Mouse (Mus musculus) E14TG2a.4 (cell line): ENCODE measurements around the gene Rap1b.

Source experiments
- H3K27me3 ChIP-seq: 2 replicates; pipeline ENCODE4 v1.6.1; 2014; ENCODE audit warnings: low read length, control low read depth; ENCODE audit not compliant: insufficient read depth
- H3K36me3 ChIP-seq: 2 replicates; pipeline ENCODE4 v1.6.1; 2014; ENCODE audit warnings: low read length, control low read depth; ENCODE audit not compliant: insufficient read depth
- H3K4me1 ChIP-seq: replicated peaks from 2 replicates; pipeline ENCODE4 v1.6.1; 2014; ENCODE audit warnings: low read depth, low read length, control low read depth
- H3K4me3 ChIP-seq: replicated peaks from 2 replicates; pipeline ENCODE4 v1.5.1; 2014; ENCODE audit warnings: mild to moderate bottlenecking, low read length
- H3K9me3 ChIP-seq: 2 replicates; pipeline ENCODE4 v1.6.1; 2014; ENCODE audit warnings: low read length, control low read depth
- CTCF ChIP-seq: conservative IDR thresholded peaks from 2 replicates; pipeline ENCODE4 v1.5.1; 2014; ENCODE audit warnings: low read length
- NANOG ChIP-seq: IDR thresholded peaks from 2 replicates; pipeline ENCODE4 v1.6.1; 2014; ENCODE audit warnings: borderline replicate concordance, low read length, mixed read lengths
- POU5F1 ChIP-seq: IDR thresholded peaks from 2 replicates; pipeline ENCODE4 v1.6.1; 2014; ENCODE audit warnings: low read length, borderline replicate concordance

Rap1b gene

GRCm38 (mm10) chr10:117780306-117780911 lies 65.4 kb downstream of the Rap1b start:
- no peaks in the 10 kb centered on the region for H3K27me3 ChIP-seq
- TF ChIP-seq CTCF (no peak), POU5F1 (no peak), NANOG (no peak)
- H3K36me3 ChIP-seq = peaks cover 97% of the 10 kb centered on the region
- no peaks in the 10 kb centered on the region for H3K9me3 ChIP-seq
- no peak overlapping the region for H3K4me3 ChIP-seq
- peaks cover 20% of the 10 kb centered on the region for H3K4me1 ChIP-seq

- peaks cover 20% of the 10 kb centered on the region for H3K4me1 ChIP-seq
- H3K9me3 ChIP-seq = no peaks in the 10 kb centered on the region
- TF ChIP-seq NANOG (no peak), CTCF (no peak), POU5F1 (no peak)
- H3K36me3 ChIP-seq = peaks cover 97% of the 10 kb centered on the region
- H3K4me3 ChIP-seq = no peak overlapping the region
- no peaks in the 10 kb centered on the region for H3K27me3 ChIP-seq
Measured at GRCm38 (mm10) chr10:117779581-117780305, 66.1 kb downstream of the Rap1b start.

GRCm38 (mm10) chr10:117778951-117779350 lies 66.9 kb downstream of the Rap1b start:
- Histone ChIP-seq H3K27me3 (no peaks in the 10 kb centered on the region), H3K36me3 (peaks cover 98% of the 10 kb centered on the region), H3K4me3 (no peak overlapping the region), H3K9me3 (no peaks in the 10 kb centered on the region), H3K4me1 (peaks cover 20% of the 10 kb centered on the region)
- TF ChIP-seq POU5F1 (no peak), CTCF (no peak), NANOG (no peak)

- H3K9me3 ChIP-seq = no peaks in the 10 kb centered on the region
- H3K27me3 ChIP-seq = no peaks in the 10 kb centered on the region
- peaks cover 98% of the 10 kb centered on the region for H3K36me3 ChIP-seq
- H3K4me3 ChIP-seq = no peak overlapping the region
- TF ChIP-seq CTCF (no peak), NANOG (no peak), POU5F1 (no peak)
- peaks cover 20% of the 10 kb centered on the region for H3K4me1 ChIP-seq
Measured at GRCm38 (mm10) chr10:117778328-117778910, 67.4 kb downstream of the Rap1b start.

GRCm38 (mm10) chr10:117777501-117778327 lies 68.1 kb downstream of the Rap1b start:
- TF ChIP-seq CTCF (no peak), POU5F1 (no peak), NANOG (no peak)
- peaks cover 20% of the 10 kb centered on the region for H3K4me1 ChIP-seq
- H3K9me3 ChIP-seq = no peaks in the 10 kb centered on the region
- H3K4me3 ChIP-seq = no peak overlapping the region
- H3K27me3 ChIP-seq = no peaks in the 10 kb centered on the region
- H3K36me3 ChIP-seq = peaks cover 98% of the 10 kb centered on the region

GRCm38 (mm10) chr10:117777103-117777470 lies 68.7 kb downstream of the Rap1b start:
- H3K4me1 ChIP-seq = peaks cover 20% of the 10 kb centered on the region
- no peaks in the 10 kb centered on the region for H3K9me3 ChIP-seq
- H3K27me3 ChIP-seq = no peaks in the 10 kb centered on the region
- H3K36me3 ChIP-seq = peaks cover 98% of the 10 kb centered on the region
- no peak overlapping the region for H3K4me3 ChIP-seq
- TF ChIP-seq POU5F1 (no peak), CTCF (no peak), NANOG (no peak)

GRCm38 (mm10) chr10:117776281-117777102 lies 69.3 kb downstream of the Rap1b start:
- Histone ChIP-seq H3K36me3 (peaks cover 98% of the 10 kb centered on the region), H3K4me1 (peaks cover 20% of the 10 kb centered on the region), H3K4me3 (no peak overlapping the region), H3K9me3 (no peaks in the 10 kb centered on the region), H3K27me3 (no peaks in the 10 kb centered on the region)
- TF ChIP-seq CTCF = no peak
- TF ChIP-seq NANOG = no peak
- TF ChIP-seq POU5F1 = no peak

GRCm38 (mm10) chr10:117775401-117776144 lies 70.3 kb downstream of the Rap1b start:
- H3K36me3 ChIP-seq = peaks cover 98% of the 10 kb centered on the region

More at GRCm38 (mm10) chr10:117775401-117776144, 70.3 kb downstream of the Rap1b start:
- no peak for TF ChIP-seq NANOG
- no peak for TF ChIP-seq POU5F1
- TF ChIP-seq CTCF = no peak
- H3K27me3 ChIP-seq = no peaks in the 10 kb centered on the region
- peaks cover 20% of the 10 kb centered on the region for H3K4me1 ChIP-seq
- no peak overlapping the region for H3K4me3 ChIP-seq
- H3K9me3 ChIP-seq = no peaks in the 10 kb centered on the region
